Mouse (Mus musculus): Measurements from ENCODE around the gene Bcl2l15.

- TF ChIP-seq GATA1 (IDR thresholded peaks at IDR 0.05; ENCODE audit: borderline replicate concordance, low read length) (no peak), FLI1 (IDR thresholded peaks at IDR 0.05; ENCODE audit: low read length) (no peak)
These were observed 27.5 kb downstream of the Bcl2l15 start for GRCm38 (mm10) chr3:103859851-103860391.

All from megakaryocyte, embryonic 14.5 days (primary cell).